Mouse (Mus musculus) adrenal gland, adult 18-20 months (tissue): ENCODE results near the gene Rln1. TPM values are rescaled to one million over a fixed set of nuclear protein-coding genes. Genes with fewer than 3 reads are reported as not detected.

Experiments
- DNase-seq, 2 experiments: peaks; one replicate each; pipeline ENCODE4 v3.0.0; 2021 to 2022; ENCODE audit warnings: low spot score in 2 of 2
- long read RNA-seq, 2 experiments: library from polyadenylated mRNA; stranded (forward); transcript quantifications; one replicate each; pipeline ENCODE4 v2.0.0; 2021
- total RNA-seq, 2 experiments: library from RNA; stranded (reverse); gene quantifications; 1 replicate in 1 of 2; 2 replicates in 1 of 2; pipeline ENCODE4 v1.2.3; 2021

The Rln1 gene
- not detected for total RNA-seq
- long read RNA-seq, experiment 1 = 0 reads
- long read RNA-seq, experiment 2 = 0 reads

DNA sequence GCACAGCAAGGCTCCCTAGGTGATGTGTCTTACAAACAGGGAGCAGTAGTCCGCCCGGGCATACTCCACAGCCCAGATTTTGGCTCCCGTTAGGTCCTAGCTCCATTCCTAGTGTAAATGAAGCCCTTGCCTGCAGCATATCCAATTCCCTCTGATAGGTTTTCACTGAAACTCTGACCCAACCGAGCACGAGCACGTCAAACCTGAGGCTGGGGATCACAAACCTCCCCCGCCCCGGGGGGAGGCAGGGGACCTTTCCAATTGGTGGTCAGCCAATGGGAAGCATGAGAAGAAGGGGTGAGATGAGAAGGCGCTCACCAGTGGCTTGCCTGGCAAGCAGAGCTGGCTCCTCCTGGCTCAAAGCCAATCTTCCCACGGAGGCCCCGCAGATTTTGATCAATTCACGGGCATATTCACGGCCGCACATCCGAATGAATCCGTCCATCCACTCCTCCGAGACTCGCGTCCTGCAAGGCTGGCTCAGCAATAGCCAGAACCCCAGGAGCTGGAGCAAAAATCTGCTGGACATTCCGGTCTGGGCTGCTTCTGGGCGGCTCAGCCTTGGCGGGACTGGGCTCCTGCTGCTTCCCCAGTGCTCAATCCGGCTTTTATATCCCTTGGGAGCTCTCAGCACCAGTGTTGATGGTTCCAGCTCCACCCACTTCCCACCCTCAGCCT, at the start of gene Rln1:
Gene Rln1 (minus strand): TSS at position 603 of the 678 bp plus-strand sequence.
- no peak for DNase-seq

- DNase-seq = no peak
Measured at GRCm38 (mm10) chr19:29383368-29383767, 48.9 kb upstream of the Rln1 start.

- DNase-seq = no peak
Measured at GRCm38 (mm10) chr19:29379839-29380603, 45.6 kb upstream of the Rln1 start.

DNA sequence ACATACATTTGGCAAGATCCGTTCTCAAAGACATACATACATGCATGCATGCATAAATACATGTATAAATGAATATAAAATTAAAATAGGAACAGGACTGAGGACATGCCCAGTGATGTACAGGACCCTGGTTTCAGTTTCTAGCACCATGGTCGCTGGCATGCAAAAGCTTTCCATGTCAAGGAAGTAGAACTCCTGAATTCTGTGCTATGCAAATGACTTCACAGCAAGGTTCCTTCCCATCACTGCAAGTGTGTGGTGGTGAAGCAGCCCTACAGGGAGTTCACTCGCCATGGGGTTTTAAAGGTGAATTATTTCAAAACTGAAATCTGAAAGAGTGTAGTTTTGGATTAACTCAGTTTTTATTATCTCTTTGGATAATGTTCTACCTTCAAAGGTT, 41.9 kb upstream of the Rln1 start:
- DNase-seq = no peak

GRCm38 (mm10) chr19:29374947-29375346, 40.5 kb upstream of the Rln1 start:
- DNase-seq = no peak

DNA sequence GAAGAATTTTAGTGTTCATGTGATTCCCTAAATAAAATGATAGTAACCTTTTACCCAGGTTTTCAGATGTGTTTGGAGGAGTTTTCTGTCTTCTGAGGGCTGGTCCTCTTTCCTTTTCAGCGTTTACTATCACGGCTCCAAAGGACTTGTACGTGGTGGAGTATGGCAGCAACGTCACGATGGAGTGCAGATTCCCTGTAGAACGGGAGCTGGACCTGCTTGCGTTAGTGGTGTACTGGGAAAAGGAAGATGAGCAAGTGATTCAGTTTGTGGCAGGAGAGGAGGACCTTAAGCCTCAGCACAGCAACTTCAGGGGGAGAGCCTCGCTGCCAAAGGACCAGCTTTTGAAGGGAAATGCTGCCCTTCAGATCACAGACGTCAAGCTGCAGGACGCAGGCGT, 39.0 kb upstream of the Rln1 start:
- DNase-seq = no peak

- no peak for DNase-seq
Measured at GRCm38 (mm10) chr19:29372621-29373020, 38.2 kb upstream of the Rln1 start.

DNA sequence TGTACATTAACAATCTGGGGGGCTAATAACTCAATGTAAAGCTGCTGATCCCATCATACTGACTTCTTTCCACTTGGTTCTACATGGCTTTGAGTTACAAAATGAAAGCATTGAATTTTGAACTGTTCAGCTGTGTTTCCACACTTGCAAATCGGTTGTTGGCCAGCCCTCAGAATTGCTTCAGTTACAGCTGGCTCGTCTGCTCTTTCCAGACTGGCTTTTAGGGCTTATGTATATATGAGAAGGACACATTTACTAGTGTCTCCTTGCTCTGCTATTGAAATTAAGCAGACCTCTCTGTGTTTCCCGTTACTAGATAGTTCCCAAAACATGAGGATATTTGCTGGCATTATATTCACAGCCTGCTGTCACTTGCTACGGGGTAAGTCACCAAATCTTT, 37.7 kb upstream of the Rln1 start:
- no peak for DNase-seq

- no peak for DNase-seq
Measured at GRCm38 (mm10) chr19:29371284-29372081, 37.0 kb upstream of the Rln1 start.

- DNase-seq = no peak
Measured at GRCm38 (mm10) chr19:29370545-29371283, 36.2 kb upstream of the Rln1 start.

DNA sequence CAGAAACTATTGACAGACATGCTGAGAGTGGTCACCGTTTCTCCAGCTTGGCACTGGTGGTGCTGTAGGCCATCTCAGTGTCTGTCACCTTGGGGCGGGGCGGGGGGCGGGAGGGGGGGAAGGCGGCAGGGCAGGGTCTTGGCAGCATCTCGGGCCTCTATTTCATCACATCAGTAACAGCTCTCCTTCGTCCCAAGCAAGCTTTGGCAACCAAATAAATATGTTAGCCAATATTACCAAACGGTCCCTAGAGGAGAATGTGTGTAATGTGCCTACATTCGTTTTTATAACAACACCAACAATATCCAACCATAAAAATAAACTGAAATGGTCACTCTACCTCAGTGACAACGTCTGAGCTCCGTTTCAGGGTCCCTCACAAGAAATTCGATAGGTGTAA, 35.6 kb upstream of the Rln1 start:
- no peak for DNase-seq

DNA sequence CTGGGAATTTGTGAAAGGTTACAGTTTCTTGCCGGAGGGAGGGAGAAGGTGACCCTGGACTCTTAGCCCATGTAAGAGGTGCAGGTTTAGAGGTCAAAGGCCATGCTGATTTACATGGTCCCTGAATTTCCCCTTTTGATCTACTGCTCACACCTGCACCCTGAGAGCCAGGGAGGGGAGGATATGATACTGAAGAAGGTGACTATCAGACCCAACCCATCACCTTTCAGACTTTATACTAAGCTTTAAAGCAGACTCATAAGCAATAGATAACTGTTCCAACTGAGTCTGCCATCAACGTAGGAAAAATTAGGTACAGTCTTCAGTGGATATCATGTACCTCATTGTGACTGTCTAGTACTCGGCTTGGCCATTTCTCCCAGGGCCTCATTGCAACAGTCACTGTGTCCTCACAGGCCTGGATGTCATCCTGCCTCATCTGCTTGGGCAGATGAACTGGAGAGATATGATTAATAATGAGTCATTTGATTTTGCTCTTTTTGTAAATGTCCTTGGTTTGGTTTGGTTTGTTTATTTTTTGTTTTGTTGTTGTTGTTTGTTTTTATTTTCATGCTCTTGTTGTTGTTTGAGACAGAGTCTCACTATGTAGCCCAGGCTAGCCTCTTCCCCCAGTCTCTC, 34.3 kb upstream of the Rln1 start:
- DNase-seq = no peak

GRCm38 (mm10) chr19:29368041-29368440, 33.6 kb upstream of the Rln1 start:
- no peak for DNase-seq

DNA sequence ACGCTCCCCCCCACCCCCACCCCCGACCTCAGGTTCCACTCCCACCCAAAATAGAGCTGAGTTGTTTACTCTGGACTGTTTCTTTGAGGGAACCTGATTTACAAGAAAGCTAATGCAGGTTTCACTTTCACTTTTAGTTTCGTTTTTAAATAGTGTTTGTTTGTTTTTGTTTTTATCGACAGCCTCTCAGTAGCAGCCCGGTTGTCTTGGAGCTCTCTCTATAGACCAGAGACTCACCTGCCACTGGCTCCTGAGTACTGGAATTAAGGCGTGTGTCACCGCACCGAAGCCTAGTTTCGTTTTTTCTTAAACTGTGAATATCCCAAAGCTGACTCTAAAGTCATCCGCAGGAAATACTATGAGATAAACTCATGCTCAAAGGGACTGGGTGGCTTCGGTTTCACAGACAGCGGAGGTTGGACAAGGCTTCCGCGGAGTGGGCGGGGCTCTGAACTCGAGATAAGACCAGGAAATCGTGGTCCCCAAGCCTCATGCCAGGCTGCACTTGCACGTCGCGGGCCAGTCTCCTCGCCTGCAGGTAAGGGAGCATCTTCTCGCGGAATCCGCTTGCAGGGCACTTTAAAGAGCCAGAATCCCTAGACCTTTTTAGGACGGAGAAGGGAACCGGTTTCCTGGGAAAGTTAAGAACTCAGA, 32.6 kb upstream of the Rln1 start, which contains the start of the genes Plgrkt and Cd274:
Gene Plgrkt (minus strand): TSS at position 422 of the 654 bp plus-strand sequence.
Gene Cd274 (plus strand): TSS at position 487 of the 654 bp plus-strand sequence.
- DNase-seq = peak; percentile 68 to 76

DNA sequence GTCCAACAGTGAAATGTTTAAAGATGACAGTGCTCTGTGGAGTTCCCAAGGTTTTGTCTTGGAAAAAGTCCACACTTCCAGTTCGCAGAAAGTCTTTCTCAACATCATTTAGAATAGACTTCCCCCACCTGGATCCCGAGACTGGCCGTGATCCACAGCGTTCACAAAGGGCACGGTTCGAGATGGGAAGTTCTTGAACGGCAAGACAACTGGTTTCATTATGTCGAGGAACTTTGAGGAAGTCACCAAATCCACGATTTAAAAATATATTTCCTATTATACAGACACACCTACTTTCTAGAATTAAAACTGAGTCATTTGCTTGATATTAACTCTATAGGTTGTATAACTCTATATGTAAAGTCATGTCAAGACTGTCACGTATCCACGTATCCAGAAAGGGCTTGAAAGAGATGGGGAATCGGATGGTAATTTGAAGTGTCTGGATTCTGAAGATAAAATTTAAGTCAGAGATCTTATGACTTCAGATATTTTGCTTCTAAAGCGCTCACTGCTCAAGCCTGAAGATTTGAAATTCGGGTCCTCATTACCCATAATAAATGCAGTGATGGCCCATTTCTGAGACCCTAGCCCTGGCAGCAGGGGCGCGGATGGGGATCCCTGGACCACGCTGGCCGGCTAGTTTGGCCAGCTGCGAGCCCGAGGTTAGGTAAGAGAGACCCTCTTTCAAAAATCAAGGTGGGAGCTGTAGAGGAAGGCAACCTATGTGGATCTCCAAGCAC, 31.9 kb upstream of the Rln1 start:
- no peak for DNase-seq

- no peak for DNase-seq
Measured at GRCm38 (mm10) chr19:29365105-29365504, 30.6 kb upstream of the Rln1 start.

DNA sequence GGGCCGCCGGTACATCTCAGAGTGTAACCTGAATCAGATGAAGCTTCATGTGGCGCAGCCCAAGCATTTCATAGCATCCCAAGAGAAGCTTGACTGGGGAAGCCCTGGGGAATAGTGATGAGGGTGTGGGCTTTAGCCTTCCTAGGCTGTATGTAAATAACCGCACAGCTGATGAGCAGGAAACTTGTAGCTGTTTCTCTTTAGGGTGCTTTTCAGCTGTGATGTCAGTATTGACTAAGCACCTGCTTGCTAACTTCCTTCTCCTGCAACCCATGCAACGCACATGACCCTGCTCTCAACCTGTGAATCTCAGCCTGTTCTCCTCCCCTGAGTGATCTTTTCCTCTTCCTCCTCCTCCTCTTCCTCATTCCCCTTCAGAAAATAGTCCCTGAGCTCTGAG, 29.6 kb upstream of the Rln1 start:
- no peak for DNase-seq

DNA sequence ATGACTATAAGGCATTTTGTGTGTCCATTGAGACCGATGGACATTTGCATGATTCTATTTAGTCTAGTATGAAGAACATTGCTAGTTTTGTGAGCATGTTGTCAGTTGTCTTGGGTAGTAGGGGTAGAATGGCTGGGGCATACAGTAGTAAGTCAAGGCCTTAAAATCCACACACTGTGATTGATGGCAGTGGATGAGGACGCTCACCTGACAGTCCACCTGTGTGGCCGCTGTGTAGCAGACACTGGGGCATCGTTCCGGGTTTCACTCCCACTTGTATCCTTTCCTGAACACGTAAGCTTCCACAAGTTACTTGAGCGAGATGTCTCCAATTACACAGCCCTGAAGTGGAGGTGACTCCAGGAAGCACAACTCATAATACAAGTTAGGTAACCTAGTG, 29.1 kb upstream of the Rln1 start:
- DNase-seq = no peak
